Mouse (Mus musculus) forebrain, embryonic 15.5 days (tissue): ENCODE measurements around the gene Mill2. TPM values are rescaled to one million over a fixed set of nuclear protein-coding genes. Genes with fewer than 3 reads are reported as not detected.
"Not testable (repeated sequence)": the region's sequence is repeated elsewhere in the genome, so short reads cannot be mapped to it uniquely, and the experiment has no call there.

ENCODE experiments used
- ATAC-seq: fragments of 200-750 bp; cut with Nextera tagmentation; replicated peaks from 2 replicates; pipeline ENCODE4 v1.8.0; 2017; ENCODE audit warnings: mild to moderate bottlenecking, moderate TSS enrichment, moderate library complexity
- H3K27ac ChIP-seq: fragments of 300-500 bp; sonication (generic); replicated peaks from 2 replicates; pipeline ENCODE4 v1.5.1; 2015; ENCODE audit warnings: mild to moderate bottlenecking, inconsistent platforms
- H3K27me3 ChIP-seq: fragments of 300-500 bp; sonication (generic); 2 replicates; pipeline ENCODE4 v1.6.1; 2015; ENCODE audit warnings: inconsistent platforms
- H3K36me3 ChIP-seq: fragments of 300-500 bp; sonication (generic); 2 replicates; pipeline ENCODE4 v1.6.1; 2015; ENCODE audit warnings: mild to moderate bottlenecking, inconsistent platforms
- H3K4me1 ChIP-seq: fragments of 300-500 bp; sonication (generic); 2 replicates; pipeline ENCODE4 v1.6.1; 2015; ENCODE audit warnings: inconsistent platforms
- H3K4me2 ChIP-seq: fragments of 300-500 bp; sonication (generic); replicated peaks from 2 replicates; pipeline ENCODE4 v1.6.1; 2015; ENCODE audit warnings: mild to moderate bottlenecking, inconsistent platforms
- H3K4me3 ChIP-seq: fragments of 300-500 bp; sonication (generic); 2 replicates; pipeline ENCODE4 v1.5.1; 2015; ENCODE audit warnings: mild to moderate bottlenecking, inconsistent platforms
- H3K9ac ChIP-seq: fragments of 300-500 bp; sonication (generic); replicated peaks from 2 replicates; pipeline ENCODE4 v1.6.1; 2015; ENCODE audit warnings: mild to moderate bottlenecking, inconsistent platforms
- H3K9me3 ChIP-seq: fragments of 300-500 bp; sonication (generic); 2 replicates; pipeline ENCODE4 v1.6.1; 2016; ENCODE audit warnings: inconsistent platforms
- WGBS: fragments of 180-500 bp; shearing (Covaris S2); methylation state at CpG from one replicate; pipeline ENCODE4 v1.1.7; 2015; ENCODE audit warnings: mixed read lengths; 5-methylcytosine and 5-hydroxymethylcytosine counted together
- polyA plus RNA-seq: library from polyadenylated mRNA; unstranded; fragments of >200 nt; fragmentation: Nextera tagmentation; extraction: Ambion mirVana; gene quantifications from 2 replicates; pipeline ENCODE4 v1.2.1, GENCODE M21; 2015

The Mill2 gene
- polyA plus RNA-seq, 1 experiment from 2014 or later, result 0.13 TPM

- Histone ChIP-seq H3K4me3 (no peak overlapping the region), H3K36me3 (no peaks in the 10 kb centered on the region), H3K9ac (no peak overlapping the region), H3K4me2 (peak overlapping the region; percentile 29; the same call in 1 of the 2 replicates), H3K9me3 (no peaks in the 10 kb centered on the region), H3K27ac (no peak overlapping the region), H3K27me3 (no peaks in the 10 kb centered on the region), H3K4me1 (peaks cover 10% of the 10 kb centered on the region; the same call in 1 of the 2 replicates)
- ATAC-seq, result peak; percentile 29; the same call in 1 of the 2 replicates
- WGBS, result 43% methylated on average over 1 of the region's 1 CpGs
Observed at GRCm38 (mm10) chr7:18841174-18841567, 1.4 kb downstream of the Mill2 start.

DNA sequence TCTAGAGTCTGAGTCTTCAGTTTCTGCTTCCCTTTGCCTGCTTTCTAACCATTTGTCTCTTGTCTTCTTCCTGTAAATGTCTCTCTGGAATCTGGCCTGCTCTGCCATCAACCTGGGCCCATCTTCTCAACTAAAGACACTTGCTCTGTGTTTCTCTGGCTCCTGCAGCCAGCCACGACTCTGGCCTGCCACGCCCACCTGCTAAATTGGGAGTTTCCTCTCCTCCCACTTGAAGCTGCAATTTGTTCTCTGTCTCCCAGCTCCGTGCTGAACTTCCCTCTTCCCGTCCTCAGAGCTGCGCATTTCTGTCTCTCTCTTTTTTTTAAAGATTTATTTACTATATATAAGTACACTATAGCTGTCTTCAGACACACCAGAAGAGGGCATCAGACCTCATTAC is 5.0 kb downstream of the Mill2 start:
- no peak for ATAC-seq
- no peak overlapping the region for H3K4me3 ChIP-seq
- H3K36me3 ChIP-seq, result no peaks in the 10 kb centered on the region
- H3K27me3 ChIP-seq, result no peaks in the 10 kb centered on the region
- peaks cover 10% of the 10 kb centered on the region; the same call in 1 of the 2 replicates for H3K4me1 ChIP-seq
- no peaks in the 10 kb centered on the region for H3K9me3 ChIP-seq
- no peak overlapping the region for H3K27ac ChIP-seq
- WGBS, result 53% methylated on average over 5 of the region's 5 CpGs
- H3K9ac ChIP-seq, result no peak overlapping the region
- no peak overlapping the region for H3K4me2 ChIP-seq

DNA sequence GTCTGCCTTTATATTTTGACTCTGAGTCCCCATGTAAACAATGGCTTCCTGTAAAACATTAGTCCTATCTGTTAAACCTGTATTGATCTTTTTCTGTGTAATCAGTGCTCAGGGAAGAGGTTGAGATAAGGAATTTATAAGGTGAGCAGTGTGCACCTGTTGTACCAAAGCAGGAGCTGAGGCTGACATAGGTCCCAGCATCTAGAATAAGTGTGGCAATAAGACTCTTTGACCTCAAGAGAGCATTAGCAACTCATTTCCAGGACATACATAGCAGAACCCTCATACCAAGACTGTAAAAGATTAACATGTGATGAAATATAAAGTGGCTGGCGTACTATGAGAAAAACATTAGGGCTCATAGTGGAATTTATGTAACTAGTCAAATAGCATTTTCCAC is 8.6 kb downstream of the Mill2 start:
- Histone ChIP-seq H3K36me3 (no peaks in the 10 kb centered on the region), H3K27me3 (no peaks in the 10 kb centered on the region), H3K27ac (no peak overlapping the region), H3K9ac (no peak overlapping the region), H3K4me1 (no peaks in the 10 kb centered on the region), H3K9me3 (no peaks in the 10 kb centered on the region), H3K4me3 (no peak overlapping the region), H3K4me2 (no peak overlapping the region)
- no peak for ATAC-seq
- WGBS, result 94% methylated on average over 1 of the region's 1 CpGs

DNA sequence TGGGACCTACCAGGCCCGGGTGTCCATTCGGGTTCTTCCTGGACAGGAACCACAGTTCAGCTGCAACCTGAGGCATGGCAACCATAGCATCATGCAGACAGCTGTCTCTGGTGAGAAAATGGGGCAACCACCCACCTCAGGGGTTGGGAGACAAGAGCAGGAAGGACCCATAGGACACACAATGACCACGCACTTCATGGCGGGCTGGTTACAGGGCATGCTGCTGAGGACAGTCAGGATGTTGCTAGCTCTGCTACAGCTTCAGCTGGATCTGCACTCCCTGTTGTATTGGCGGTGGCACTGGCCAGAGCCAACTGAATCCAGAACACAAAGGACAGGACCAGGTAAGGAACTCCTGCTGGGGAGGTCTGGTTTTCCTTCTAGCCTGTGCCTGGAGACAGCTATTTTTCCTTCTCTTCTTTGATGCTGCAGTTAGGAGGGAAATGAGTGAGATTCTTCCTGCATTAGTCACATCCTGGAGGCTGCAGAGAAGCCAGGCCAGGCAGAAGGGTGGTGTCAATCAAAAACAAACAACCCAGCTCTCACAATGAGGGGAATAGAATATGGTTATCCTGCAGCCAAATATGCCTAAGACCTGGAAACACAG is 18.6 kb downstream of the Mill2 start:
- H3K9me3 ChIP-seq, result no peaks in the 10 kb centered on the region
- H3K4me3 ChIP-seq, result no peak overlapping the region
- H3K27ac ChIP-seq, result no peak overlapping the region
- H3K9ac ChIP-seq, result no peak overlapping the region
- ATAC-seq, result no peak
- H3K27me3 ChIP-seq, result no peaks in the 10 kb centered on the region
- WGBS, result 87% methylated on average over 5 of the region's 5 CpGs
- no peak overlapping the region for H3K4me2 ChIP-seq
- H3K36me3 ChIP-seq, result no peaks in the 10 kb centered on the region
- no peaks in the 10 kb centered on the region for H3K4me1 ChIP-seq

GRCm38 (mm10) chr7:18862801-18863200 is 23.0 kb downstream of the Mill2 start:
- Histone ChIP-seq H3K27ac (no peak overlapping the region), H3K4me2 (no peak overlapping the region), H3K4me3 (no peak overlapping the region), H3K9me3 (no peaks in the 10 kb centered on the region), H3K27me3 (no peaks in the 10 kb centered on the region), H3K4me1 (no peaks in the 10 kb centered on the region), H3K9ac (no peak overlapping the region), H3K36me3 (no peaks in the 10 kb centered on the region)
- WGBS, result 89% methylated on average over 6 of the region's 6 CpGs
- ATAC-seq, result no peak

GRCm38 (mm10) chr7:18868491-18868890 is 28.7 kb downstream of the Mill2 start:
- 89% methylated on average over 2 of the region's 2 CpGs for WGBS
- no peak overlapping the region for H3K27ac ChIP-seq
- ATAC-seq, result no peak
- H3K36me3 ChIP-seq, result no peaks in the 10 kb centered on the region
- peaks cover 6% of the 10 kb centered on the region for H3K4me1 ChIP-seq
- no peaks in the 10 kb centered on the region for H3K27me3 ChIP-seq
- H3K9me3 ChIP-seq, result peaks cover 4% of the 10 kb centered on the region; the same call in 1 of the 2 replicates
- no peak overlapping the region for H3K4me3 ChIP-seq
- no peak overlapping the region for H3K9ac ChIP-seq
- H3K4me2 ChIP-seq, result no peak overlapping the region

- not testable (repeated sequence) for ATAC-seq, H3K9ac ChIP-seq, H3K4me2 ChIP-seq, H3K9me3 ChIP-seq, H3K4me1 ChIP-seq, H3K27me3 ChIP-seq, H3K36me3 ChIP-seq, H3K27ac ChIP-seq
- 92% methylated on average over 1 of the region's 8 CpGs for WGBS
- H3K4me3 ChIP-seq, result peak within 1 kb of the TSS; percentile 46; the same call in 1 of the 2 replicates
Observed at GRCm38 (mm10) chr7:18871031-18871430, 31.3 kb downstream of the Mill2 start, which contains the start of gene Pglyrp1. Gene Pglyrp1 (plus strand): TSS chr7:18871331.

GRCm38 (mm10) chr7:18872014-18872802 is 32.4 kb downstream of the Mill2 start:
- Histone ChIP-seq H3K27me3 (no peaks in the 10 kb centered on the region), H3K36me3 (no peaks in the 10 kb centered on the region), H3K9me3 (peaks cover 4% of the 10 kb centered on the region; the same call in 1 of the 2 replicates), H3K9ac (peak overlapping the region; percentile 50), H3K4me1 (peaks cover 6% of the 10 kb centered on the region), H3K27ac (no peak overlapping the region), H3K4me2 (peak overlapping the region; percentile 94), H3K4me3 (peak overlapping the region; percentile 46)
- whole genome bisulfite sequencing, result 35% methylated on average over 13 of the region's 14 CpGs
- ATAC-seq, result peak; percentile 62

DNA sequence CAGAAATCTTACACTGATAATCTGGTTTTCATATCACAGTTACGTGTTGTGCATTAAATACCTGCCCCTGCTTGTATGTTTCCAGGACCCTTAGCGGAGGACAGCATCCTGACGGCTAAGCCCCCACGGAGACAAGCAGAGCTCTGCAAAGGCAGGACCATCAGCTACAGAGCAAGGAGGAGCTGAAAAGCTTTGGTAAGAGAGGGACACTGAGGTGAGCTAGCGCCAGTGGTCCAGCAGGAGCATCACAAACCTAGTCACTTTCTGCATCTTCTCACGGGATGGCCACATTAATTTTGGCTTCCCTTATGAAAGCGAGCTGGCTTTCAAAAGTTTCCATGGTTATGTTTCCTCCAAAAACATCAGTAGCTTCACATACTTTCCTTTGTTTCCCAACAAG is 33.0 kb downstream of the Mill2 start:
- Histone ChIP-seq H3K4me2 (peak overlapping the region; percentile 94), H3K27me3 (no peaks in the 10 kb centered on the region), H3K36me3 (no peaks in the 10 kb centered on the region), H3K4me3 (peak overlapping the region; percentile 46), H3K9ac (peak overlapping the region; percentile 50), H3K9me3 (peaks cover 4% of the 10 kb centered on the region; the same call in 1 of the 2 replicates), H3K27ac (peak overlapping the region; percentile 42; the same call in 1 of the 2 replicates), H3K4me1 (peaks cover 6% of the 10 kb centered on the region)
- 4% methylated on average over 7 of the region's 7 CpGs for WGBS
- ATAC-seq, result peak; percentile 69

GRCm38 (mm10) chr7:18873253-18873652 is 33.5 kb downstream of the Mill2 start:
- under 1% methylated on average over 10 of the region's 10 CpGs for WGBS
- no peaks in the 10 kb centered on the region for H3K27me3 ChIP-seq
- H3K9ac ChIP-seq, result peak overlapping the region; percentile 50
- peak; percentile 85 for ATAC-seq
- peak overlapping the region; percentile 46 for H3K4me3 ChIP-seq
- peak overlapping the region; percentile 94 for H3K4me2 ChIP-seq
- H3K36me3 ChIP-seq, result no peaks in the 10 kb centered on the region
- peak overlapping the region; percentile 42; the same call in 1 of the 2 replicates for H3K27ac ChIP-seq
- peaks cover 6% of the 10 kb centered on the region for H3K4me1 ChIP-seq
- H3K9me3 ChIP-seq, result peaks cover 2% of the 10 kb centered on the region; the same call in 1 of the 2 replicates

GRCm38 (mm10) chr7:18875372-18875771 is 35.6 kb downstream of the Mill2 start:
- no peak overlapping the region for H3K4me2 ChIP-seq
- no peak overlapping the region for H3K4me3 ChIP-seq
- ATAC-seq, result no peak
- no peak overlapping the region for H3K9ac ChIP-seq
- no peak overlapping the region for H3K27ac ChIP-seq
- WGBS, result 81% methylated on average over 5 of the region's 5 CpGs
- H3K36me3 ChIP-seq, result no peaks in the 10 kb centered on the region
- H3K27me3 ChIP-seq, result no peaks in the 10 kb centered on the region
- no peaks in the 10 kb centered on the region for H3K9me3 ChIP-seq
- peaks cover 6% of the 10 kb centered on the region for H3K4me1 ChIP-seq

GRCm38 (mm10) chr7:18878691-18879090 is 38.9 kb downstream of the Mill2 start:
- no peak overlapping the region for H3K4me3 ChIP-seq
- no peaks in the 10 kb centered on the region for H3K9me3 ChIP-seq
- 83% methylated on average over 7 of the region's 7 CpGs for WGBS
- H3K27me3 ChIP-seq, result no peaks in the 10 kb centered on the region
- no peak for ATAC-seq
- no peak overlapping the region for H3K4me2 ChIP-seq
- H3K4me1 ChIP-seq, result no peaks in the 10 kb centered on the region
- no peak overlapping the region for H3K9ac ChIP-seq
- no peaks in the 10 kb centered on the region for H3K36me3 ChIP-seq
- no peak overlapping the region for H3K27ac ChIP-seq
